Mouse (Mus musculus): ENCODE measurements around the gene Stk40.

DNA sequence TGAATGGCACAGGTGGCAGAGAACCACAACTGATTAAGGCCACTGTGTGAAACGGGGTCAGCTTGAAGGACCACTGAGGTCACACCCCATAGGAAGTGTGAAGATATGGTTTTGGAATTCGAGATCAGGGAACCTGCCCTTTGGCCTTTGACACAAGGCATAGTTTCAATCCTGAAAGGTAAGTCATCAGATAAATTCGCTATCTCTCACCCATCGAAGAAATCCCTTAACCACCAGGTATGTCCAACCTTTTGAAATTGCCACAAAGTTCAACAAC is 13.0 kb upstream of the Stk40 start:
- TF ChIP-seq CTCF (IDR thresholded peaks at IDR 0.05; ENCODE audit: borderline replicate concordance, insufficient read depth, low read length), result no peak
- TF ChIP-seq POLR2A (IDR thresholded peaks at IDR 0.05; ENCODE audit: low read depth, low read length), result no peak
